Mouse (Mus musculus) kidney, adult 18-20 months (tissue): ENCODE measurements around the gene Hoxa4.

Experiments used
- DNase-seq: peaks from one replicate; pipeline ENCODE4 v3.0.0; 2021

Gene Hoxa4

GRCm38 (mm10) chr6:52216691-52217458 is 25.3 kb upstream of the Hoxa4 start:
- peak; percentile 83 for DNase-seq

- peak; percentile 69 for DNase-seq
These were observed 24.4 kb upstream of the Hoxa4 start for GRCm38 (mm10) chr6:52215771-52216535.

- peak; percentile 38 for DNase-seq
These were observed 23.5 kb upstream of the Hoxa4 start for GRCm38 (mm10) chr6:52215070-52215469.

GRCm38 (mm10) chr6:52214271-52214670 is 22.7 kb upstream of the Hoxa4 start:
- DNase-seq: peak; percentile 46

GRCm38 (mm10) chr6:52213119-52213986 is 21.8 kb upstream of the Hoxa4 start, which contains the start of the genes Hoxa3 and Gm28308:
Gene Hoxa3, minus strand, starts transcription at chr6:52213336.
Gene Gm28308, minus strand, starts transcription at chr6:52213339.
- DNase-seq: peak; percentile 89

GRCm38 (mm10) chr6:52212556-52213118 is 21.1 kb upstream of the Hoxa4 start:
- DNase-seq: peak; percentile 81

- DNase-seq: no peak
These were observed 20.4 kb upstream of the Hoxa4 start for GRCm38 (mm10) chr6:52211961-52212360.

- peak; percentile 91 for DNase-seq
These were observed 19.8 kb upstream of the Hoxa4 start for GRCm38 (mm10) chr6:52211170-52211935.

GRCm38 (mm10) chr6:52209685-52210046 is 18.1 kb upstream of the Hoxa4 start:
- peak; percentile 49 for DNase-seq

GRCm38 (mm10) chr6:52208868-52209684 is 17.5 kb upstream of the Hoxa4 start:
- DNase-seq: no peak

GRCm38 (mm10) chr6:52208072-52208867 is 16.7 kb upstream of the Hoxa4 start, which contains the start of gene Hoxa6:
Gene Hoxa6, minus strand, starts transcription at chr6:52208722.
- DNase-seq: peak; percentile 80

- no peak for DNase-seq
These were observed 16.1 kb upstream of the Hoxa4 start for GRCm38 (mm10) chr6:52207684-52207976.

- DNase-seq: peak; percentile 13
These were observed 15.5 kb upstream of the Hoxa4 start for GRCm38 (mm10) chr6:52206882-52207683.

- peak; percentile 33 for DNase-seq
These were observed 14.4 kb upstream of the Hoxa4 start for GRCm38 (mm10) chr6:52205638-52206621.

- peak; percentile 32 for DNase-seq
These were observed 13.7 kb upstream of the Hoxa4 start for GRCm38 (mm10) chr6:52205221-52205620.

GRCm38 (mm10) chr6:52204050-52204752 is 12.6 kb upstream of the Hoxa4 start, which contains the start of gene Hoxa5:
Gene Hoxa5, minus strand, starts transcription at chr6:52204587.
- peak; percentile 92 for DNase-seq

GRCm38 (mm10) chr6:52203371-52204049 is 12.0 kb upstream of the Hoxa4 start:
- DNase-seq: peak; percentile 71
